In genomic region chr14:10149872-10150271, GRCm38 (mm10) we compare ENCODE assay signal across 22 mouse cellular contexts.
DNase-seq lines count a peak whose midpoint lies in the region; ATAC-seq and TF ChIP-seq lines count a peak whose summit lies in the region.
"Had no signal": no experiment of that assay in that cellular context is flagged by ENCODE, and none has a peak within 500 bp of the region (broad histone marks: within the 10 kb centered on the region; RNA-seq: fewer than 3 reads in every experiment).

No protein-coding gene starts in this region.

- H3K9me3 ChIP-seq in hindbrain, embryonic 10.5 days = no peaks in the 10 kb centered on the region
- no peaks in the 10 kb centered on the region for H3K9me3 ChIP-seq in hindbrain, embryonic 16.5 days (ENCODE audit: control insufficient read depth, low read length)
- no peaks in the 10 kb centered on the region for H3K9me3 ChIP-seq in hindbrain, postnatal 0 days (ENCODE audit: low read length)
- H3K9me3 ChIP-seq in liver, postnatal 0 days (ENCODE audit: low read length) = no peaks in the 10 kb centered on the region
- H3K9me3 ChIP-seq: forebrain, embryonic 10.5 days; limb, embryonic 13.5 days; liver, embryonic 12.5 days had no signal

- no peak for ATAC-seq in hindbrain, embryonic 16.5 days
- ATAC-seq in hindbrain, postnatal 0 days = no peak
- ATAC-seq in liver, postnatal 0 days = no peak
- ATAC-seq: forebrain, embryonic 16.5 days; liver, embryonic 12.5 days had no signal

- no peak overlapping the region for H3K4me2 ChIP-seq in hindbrain, embryonic 16.5 days (ENCODE audit: low read length)
- H3K4me2 ChIP-seq in hindbrain, postnatal 0 days (ENCODE audit: low read depth, low read length) = no peak overlapping the region
- no peak overlapping the region for H3K4me2 ChIP-seq in liver, postnatal 0 days (ENCODE audit: low read depth, low read length)
- H3K4me2 ChIP-seq: limb, embryonic 13.5 days; liver, embryonic 12.5 days had no signal

- no peaks in the 10 kb centered on the region for H3K36me3 ChIP-seq in hindbrain, embryonic 10.5 days
- H3K36me3 ChIP-seq in hindbrain, embryonic 16.5 days (ENCODE audit: control insufficient read depth, insufficient read depth, low read length) = no peaks in the 10 kb centered on the region
- no peaks in the 10 kb centered on the region for H3K36me3 ChIP-seq in hindbrain, postnatal 0 days (ENCODE audit: insufficient read depth, low read length)
- no peaks in the 10 kb centered on the region for H3K36me3 ChIP-seq in liver, postnatal 0 days (replicated peaks; ENCODE audit: insufficient read depth, low read length)
- H3K36me3 ChIP-seq: forebrain, embryonic 10.5 days; limb, embryonic 13.5 days; liver, embryonic 12.5 days had no signal

- H3K4me3 ChIP-seq in hindbrain, embryonic 10.5 days = no peak overlapping the region
- H3K4me3 ChIP-seq in hindbrain, embryonic 16.5 days (ENCODE audit: low read length) = no peak overlapping the region
- H3K4me3 ChIP-seq in hindbrain, postnatal 0 days (ENCODE audit: low read length) = no peak overlapping the region
- no peak overlapping the region for H3K4me3 ChIP-seq in liver, postnatal 0 days (ENCODE audit: low read depth, low read length)
- H3K4me3 ChIP-seq: forebrain, embryonic 10.5 days; limb, embryonic 13.5 days; liver, embryonic 12.5 days had no signal

- H3K27ac ChIP-seq in hindbrain, embryonic 10.5 days = no peak overlapping the region
- H3K27ac ChIP-seq in hindbrain, embryonic 16.5 days (ENCODE audit: low read depth, low read length) = no peak overlapping the region
- no peak overlapping the region for H3K27ac ChIP-seq in hindbrain, postnatal 0 days
- H3K27ac ChIP-seq in liver, postnatal 0 days (ENCODE audit: low read depth) = no peak overlapping the region
- H3K27ac ChIP-seq: forebrain, embryonic 10.5 days; limb, embryonic 13.5 days; liver, embryonic 12.5 days had no signal

- H3K4me1 ChIP-seq in hindbrain, embryonic 10.5 days (replicated peaks) = peaks cover 6% of the 10 kb centered on the region; the same call in 1 of the 2 replicates
- no peaks in the 10 kb centered on the region for H3K4me1 ChIP-seq in hindbrain, embryonic 16.5 days (ENCODE audit: control insufficient read depth, insufficient read depth, low read depth, low read length)
- no peaks in the 10 kb centered on the region for H3K4me1 ChIP-seq in hindbrain, postnatal 0 days (ENCODE audit: insufficient read depth, low read length)
- no peaks in the 10 kb centered on the region for H3K4me1 ChIP-seq in liver, postnatal 0 days (ENCODE audit: insufficient read depth)
- H3K4me1 ChIP-seq: forebrain, embryonic 10.5 days; limb, embryonic 13.5 days; liver, embryonic 12.5 days had no signal

- no peak for TF ChIP-seq EP300 in liver, postnatal 0 days (IDR thresholded peaks at IDR 0.05; ENCODE audit: low read depth)

- H3K27me3 ChIP-seq in hindbrain, embryonic 10.5 days (ENCODE audit: insufficient read depth, poor library complexity, severe bottlenecking) = no peaks in the 10 kb centered on the region
- H3K27me3 ChIP-seq in hindbrain, embryonic 16.5 days (replicated peaks; ENCODE audit: control insufficient read depth, insufficient read depth, low read length) = no peaks in the 10 kb centered on the region
- H3K27me3 ChIP-seq in hindbrain, postnatal 0 days (ENCODE audit: insufficient read depth, low read length) = no peaks in the 10 kb centered on the region
- no peaks in the 10 kb centered on the region for H3K27me3 ChIP-seq in liver, postnatal 0 days (ENCODE audit: insufficient read depth, low read length)
- H3K27me3 ChIP-seq: limb, embryonic 13.5 days; liver, embryonic 12.5 days had no signal

- 43% methylated on average over 5 of the region's 5 CpGs for WGBS in hindbrain, embryonic 10.5 days
- whole genome bisulfite sequencing in hindbrain, embryonic 16.5 days = 21% methylated on average over 5 of the region's 5 CpGs
- WGBS in hindbrain, postnatal 0 days = 20% methylated on average over 5 of the region's 5 CpGs
- WGBS in liver, postnatal 0 days (ENCODE audit: insufficient replicate concordance) = 55% methylated on average over 5 of the region's 5 CpGs

- intact Hi-C loops in gastrocnemius, postnatal 36 days (cut with DNase I) = no loop called here

- DNase-seq in hindbrain, embryonic 10.5 days (ENCODE audit: low spot score) = peak; percentile 23
- peak; percentile 84 for DNase-seq in Muller cell, postnatal 12 days (ENCODE audit: inconsistent ontology term)
- peak; percentile 27 for DNase-seq in embryo, embryonic 9.5 days (ENCODE audit: extremely low spot score)
- DNase-seq in hindbrain, postnatal 0 days (ENCODE audit: low spot score) = peak; percentile 19
- DNase-seq in gastrocnemius, postnatal 36 days = no peak
- no peak for DNase-seq in ovary, postnatal 14 days (ENCODE audit: low spot score)
- DNase-seq in liver, postnatal 0 days = no peak
- DNase-seq: adrenal gland, postnatal 14 days; cerebellum, adult 9-11 months; gastrocnemius, postnatal 14 days; heart, adult 18-20 months; kidney, adult 11 months; kidney, postnatal 4 days; lung, adult 2 months; right cerebral cortex, postnatal 25 days; spleen, adult 18-20 months; thymus, postnatal 25 days had no signal

- no peak overlapping the region for H3K9ac ChIP-seq in hindbrain, embryonic 16.5 days (ENCODE audit: low read depth, low read length)
- H3K9ac ChIP-seq in hindbrain, postnatal 0 days (replicated peaks; ENCODE audit: low read length) = no peak overlapping the region
- no peak overlapping the region for H3K9ac ChIP-seq in liver, postnatal 0 days (replicated peaks)
- H3K9ac ChIP-seq: limb, embryonic 13.5 days; liver, embryonic 12.5 days had no signal

- TF ChIP-seq CTCF in hindbrain, postnatal 0 days (IDR thresholded peaks at IDR 0.05; ENCODE audit: low read depth) = no peak
- TF ChIP-seq CTCF in liver, postnatal 0 days (IDR thresholded peaks at IDR 0.05; ENCODE audit: low read depth) = no peak

Comparison
In these comparisons a context has a peak if more than half of its experiments do, and no peak if none do; other contexts are left out.
1. DNase-seq: peak in hindbrain, embryonic 10.5 days (single experiment), Muller cell, postnatal 12 days (single experiment), embryo, embryonic 9.5 days (single experiment) and hindbrain, postnatal 0 days (single experiment); none in gastrocnemius, postnatal 36 days (0 of 2), ovary, postnatal 14 days (single experiment) and liver, postnatal 0 days (single experiment).